Mouse (Mus musculus): Measurements from ENCODE around the gene Sprtn. TPM values are rescaled to one million over a fixed set of nuclear protein-coding genes. Genes with fewer than 3 reads are reported as not detected.

Gene Sprtn
- polyA plus RNA-seq, 1 experiment from 2014 or later = 6.9 TPM

Other genes with a start within 250 kb of the Sprtn start
- 40.3 and 41.6 TPM in 2 replicates for gene 2310022B05Rik, start 234.5 kb upstream of the Sprtn start, polyA plus RNA-seq (2014; fragmentation: Nextera tagmentation; extraction: Ambion mirVana)
- gene Ttc13, start 175.9 kb upstream of the Sprtn start, polyA plus RNA-seq (2014; fragmentation: Nextera tagmentation; extraction: Ambion mirVana) = 45.5 and 46.9 TPM in 2 replicates
- gene Arv1, start 175.7 kb upstream of the Sprtn start, polyA plus RNA-seq (2014; fragmentation: Nextera tagmentation; extraction: Ambion mirVana) = 25.0 and 27.9 TPM in 2 replicates
- 6.1 and 6.4 TPM in 2 replicates for gene Fam89a, start 146.1 kb upstream of the Sprtn start, polyA plus RNA-seq (2014; fragmentation: Nextera tagmentation; extraction: Ambion mirVana)
- 0.95 and 1.1 TPM in 2 replicates for gene Trim67, start 104.8 kb upstream of the Sprtn start, polyA plus RNA-seq (2014; fragmentation: Nextera tagmentation; extraction: Ambion mirVana)
- 92.8 and 98.0 TPM in 2 replicates for gene Gnpat, start 34.9 kb upstream of the Sprtn start, polyA plus RNA-seq (2014; fragmentation: Nextera tagmentation; extraction: Ambion mirVana)
- 43.7 and 44.0 TPM in 2 replicates for gene 2810004N23Rik, start 34.8 kb upstream of the Sprtn start, polyA plus RNA-seq (2014; fragmentation: Nextera tagmentation; extraction: Ambion mirVana)
- gene Exoc8, start 181 bp upstream of the Sprtn start, polyA plus RNA-seq (2014; fragmentation: Nextera tagmentation; extraction: Ambion mirVana) = 7.8 and 8.9 TPM in 2 replicates
- gene Egln1, start 51.4 kb downstream of the Sprtn start, polyA plus RNA-seq (2014; fragmentation: Nextera tagmentation; extraction: Ambion mirVana) = 20.1 and 21.8 TPM in 2 replicates
- 128 and 132 TPM in 2 replicates for gene Tsnax, start 115.1 kb downstream of the Sprtn start, polyA plus RNA-seq (2014; fragmentation: Nextera tagmentation; extraction: Ambion mirVana)
- 1.9 and 3.0 TPM in 2 replicates for gene Disc1, start 156.3 kb downstream of the Sprtn start, polyA plus RNA-seq (2014; fragmentation: Nextera tagmentation; extraction: Ambion mirVana)